Mouse (Mus musculus) activated CD4-positive, CD25-positive, alpha-beta regulatory T cell, adult 4 months (primary cell): ENCODE results near the gene Tenm2. TPM values are rescaled to one million over a fixed set of nuclear protein-coding genes. Genes with fewer than 3 reads are reported as not detected.

Experiments used
- ATAC-seq: one replicate; pipeline ENCODE4 v1.8.0; 2017
- polyA plus RNA-seq, 2 experiments: library from polyadenylated mRNA; unstranded; fragments of 100-300 nt; shearing (Covaris generic); gene quantifications; one replicate each; pipeline ENCODE4 v1.2.1; 2017

The Tenm2 gene
- polyA plus RNA-seq, 2 experiments from 2014 or later, result not detected

GRCm38 (mm10) chr11:36469811-36470551 lies 765.8 kb downstream of the Tenm2 start:
- no peak for ATAC-seq

GRCm38 (mm10) chr11:36458451-36458850 lies 777.3 kb downstream of the Tenm2 start:
- ATAC-seq, result no peak

GRCm38 (mm10) chr11:36454076-36454475 lies 781.7 kb downstream of the Tenm2 start:
- ATAC-seq, result no peak

GRCm38 (mm10) chr11:36452436-36452835 lies 783.3 kb downstream of the Tenm2 start:
- ATAC-seq, result no peak

- no peak for ATAC-seq
These were observed 789.4 kb downstream of the Tenm2 start for GRCm38 (mm10) chr11:36446351-36446750.

GRCm38 (mm10) chr11:36443821-36444220 lies 791.9 kb downstream of the Tenm2 start:
- no peak for ATAC-seq

- no peak for ATAC-seq
These were observed 794.0 kb downstream of the Tenm2 start for GRCm38 (mm10) chr11:36441801-36442200.

GRCm38 (mm10) chr11:36436251-36436650 lies 799.5 kb downstream of the Tenm2 start:
- ATAC-seq, result no peak

GRCm38 (mm10) chr11:36428947-36429346 lies 806.8 kb downstream of the Tenm2 start:
- ATAC-seq, result no peak

GRCm38 (mm10) chr11:36424959-36425358 lies 810.8 kb downstream of the Tenm2 start:
- ATAC-seq, result no peak

- ATAC-seq, result no peak
These were observed 815.7 kb downstream of the Tenm2 start for GRCm38 (mm10) chr11:36420047-36420446.

GRCm38 (mm10) chr11:36415244-36415643 lies 820.5 kb downstream of the Tenm2 start:
- ATAC-seq, result no peak

- ATAC-seq, result no peak
These were observed 824.9 kb downstream of the Tenm2 start for GRCm38 (mm10) chr11:36410881-36411280.

GRCm38 (mm10) chr11:36395803-36396710 lies 839.7 kb downstream of the Tenm2 start:
- no peak for ATAC-seq

- ATAC-seq, result no peak
These were observed 851.1 kb downstream of the Tenm2 start for GRCm38 (mm10) chr11:36384696-36385095.

GRCm38 (mm10) chr11:36371814-36372213 lies 864.0 kb downstream of the Tenm2 start:
- no peak for ATAC-seq

GRCm38 (mm10) chr11:36365067-36365466 lies 870.7 kb downstream of the Tenm2 start:
- ATAC-seq, result no peak

GRCm38 (mm10) chr11:36364441-36364840 lies 871.3 kb downstream of the Tenm2 start:
- ATAC-seq, result no peak

GRCm38 (mm10) chr11:36362514-36362913 lies 873.2 kb downstream of the Tenm2 start:
- ATAC-seq, result no peak

- ATAC-seq, result no peak
These were observed 882.5 kb downstream of the Tenm2 start for GRCm38 (mm10) chr11:36353252-36353651.

GRCm38 (mm10) chr11:36351752-36352151 lies 884.0 kb downstream of the Tenm2 start:
- no peak for ATAC-seq

- ATAC-seq, result no peak
These were observed 884.4 kb downstream of the Tenm2 start for GRCm38 (mm10) chr11:36351341-36351740.

- no peak for ATAC-seq
These were observed 885.5 kb downstream of the Tenm2 start for GRCm38 (mm10) chr11:36350264-36350663.

- ATAC-seq, result no peak
These were observed 885.9 kb downstream of the Tenm2 start for GRCm38 (mm10) chr11:36349856-36350255.
